Mouse (Mus musculus): ENCODE data around the gene Cnn2.

The Cnn2 gene

DNA sequence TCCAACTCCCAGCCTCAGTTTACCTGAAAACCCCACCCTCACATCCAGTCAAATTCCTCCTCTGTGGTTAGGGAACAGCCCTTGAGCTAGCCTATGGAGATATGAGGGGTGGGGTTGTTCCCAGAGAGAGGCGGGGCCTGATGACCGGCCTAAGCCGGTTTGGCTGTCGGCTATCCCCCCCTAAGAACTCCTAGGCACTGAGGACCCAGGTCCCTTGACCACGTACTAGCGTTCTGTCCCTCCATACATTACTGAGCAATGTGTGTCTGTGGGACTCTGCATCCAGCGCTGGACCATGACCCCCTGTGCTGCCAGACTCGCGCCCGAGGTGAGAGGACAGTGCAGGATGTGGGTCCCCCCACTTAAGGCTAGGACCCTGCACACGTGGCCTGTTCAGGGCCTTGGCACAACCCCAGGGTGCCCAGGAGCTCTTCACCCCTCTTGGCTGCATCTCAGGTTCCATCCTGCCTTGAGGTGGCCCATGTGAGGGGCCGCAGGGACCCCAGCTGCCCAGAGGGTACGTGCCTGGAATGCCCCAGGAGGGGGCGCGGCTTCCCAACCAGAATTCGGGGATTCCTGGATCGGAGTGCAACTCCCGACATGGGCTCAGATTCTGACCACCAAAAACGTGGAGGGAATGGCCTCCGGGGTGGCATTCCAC, 31.2 kb downstream of the Cnn2 start:
- DNase-seq (ENCODE audit: low spot score), result peak; percentile 35

DNA sequence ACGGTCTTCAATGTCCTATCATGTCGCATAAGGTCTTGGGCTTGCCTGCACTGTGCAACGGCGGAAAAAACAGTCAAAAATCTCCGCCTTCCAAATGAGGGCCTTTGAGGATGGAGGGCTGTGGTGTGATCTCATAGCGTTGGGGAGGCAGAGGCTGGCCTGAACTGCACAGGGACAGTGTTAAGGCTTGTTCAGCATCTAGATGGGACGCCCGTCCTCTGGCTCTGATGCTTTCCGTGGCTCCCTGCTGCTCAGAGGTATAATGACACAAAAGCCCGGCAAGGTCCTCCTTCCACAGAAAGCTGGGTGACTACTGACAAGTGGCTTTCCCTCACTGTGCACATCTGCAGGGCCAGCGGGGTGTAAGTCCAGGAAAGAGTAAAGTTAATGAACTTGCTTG, 31.8 kb downstream of the Cnn2 start:
- DNase-seq (ENCODE audit: low spot score), result no peak

DNA sequence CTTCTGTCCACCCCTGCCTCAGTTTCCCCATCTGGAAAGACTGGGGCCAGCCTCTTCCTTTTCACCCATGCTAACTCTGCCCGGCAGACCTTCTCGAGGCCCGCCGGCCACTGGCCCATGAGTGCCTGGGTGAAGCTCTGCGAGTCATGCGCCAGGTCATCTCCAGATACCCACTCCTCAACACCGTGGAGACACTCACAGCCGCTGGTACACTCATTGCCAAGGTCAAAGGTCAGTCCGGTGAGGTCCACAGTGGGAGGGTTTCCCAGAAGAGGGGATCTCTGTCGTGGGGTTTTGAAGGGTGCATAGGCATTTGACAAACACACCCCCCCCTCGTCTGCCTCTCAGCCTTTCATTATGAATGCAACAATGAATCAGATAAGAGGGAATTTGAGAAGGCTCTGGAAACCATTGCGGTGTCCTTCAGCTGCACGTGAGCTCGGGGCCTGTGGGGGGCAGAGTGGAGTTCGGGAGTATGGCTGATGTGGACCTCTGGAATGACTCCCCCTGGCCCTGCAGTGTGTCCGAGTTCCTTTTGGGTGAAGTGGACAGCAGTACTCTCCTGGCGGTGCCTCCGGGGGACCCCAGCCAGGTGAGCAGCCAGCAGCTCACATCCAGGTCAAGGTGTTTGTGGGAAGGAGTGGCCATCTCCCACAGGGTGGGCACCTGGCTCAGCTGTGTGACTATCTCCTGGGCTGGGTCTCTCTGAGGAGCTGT, 32.4 kb downstream of the Cnn2 start:
- DNase-seq (ENCODE audit: low spot score), result no peak

DNA sequence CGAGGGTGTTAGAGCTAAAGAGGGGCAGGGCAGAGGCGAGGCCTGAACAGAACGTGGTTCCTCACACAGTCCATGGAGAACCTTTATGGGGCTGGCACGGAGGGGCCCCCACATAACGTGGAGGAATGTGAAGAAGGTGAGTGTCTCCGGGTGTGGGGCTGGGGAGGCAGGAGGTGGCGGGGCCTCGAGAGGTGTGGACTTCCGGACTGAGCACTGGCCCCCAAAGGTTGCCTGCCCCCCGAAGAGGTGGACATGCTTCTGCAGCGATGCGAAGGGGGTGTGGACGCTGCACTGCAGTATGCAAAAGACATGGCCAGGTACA, 32.9 kb downstream of the Cnn2 start:
- no peak for DNase-seq (ENCODE audit: low spot score)

DNA sequence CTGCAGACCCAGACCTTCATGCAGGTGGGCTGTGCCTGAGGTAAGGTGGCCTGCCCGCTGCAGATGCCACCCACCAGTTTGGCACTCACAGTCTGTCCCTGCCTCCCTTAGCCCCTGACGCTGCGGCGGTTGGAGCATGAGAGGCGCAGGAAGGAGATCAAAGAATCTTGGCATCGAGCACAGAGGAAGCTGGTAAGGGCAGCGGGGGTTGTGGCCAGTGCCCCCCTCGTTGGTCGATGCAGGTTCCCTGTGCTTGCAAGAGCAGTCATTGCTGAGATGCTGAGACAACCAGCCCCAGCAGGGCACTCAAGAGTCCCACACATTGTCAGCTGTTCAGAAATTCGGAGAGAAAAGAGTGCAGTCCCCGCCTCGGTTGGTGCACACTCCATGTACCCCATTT, 33.8 kb downstream of the Cnn2 start:
- no peak for DNase-seq (ENCODE audit: low spot score)

DNA sequence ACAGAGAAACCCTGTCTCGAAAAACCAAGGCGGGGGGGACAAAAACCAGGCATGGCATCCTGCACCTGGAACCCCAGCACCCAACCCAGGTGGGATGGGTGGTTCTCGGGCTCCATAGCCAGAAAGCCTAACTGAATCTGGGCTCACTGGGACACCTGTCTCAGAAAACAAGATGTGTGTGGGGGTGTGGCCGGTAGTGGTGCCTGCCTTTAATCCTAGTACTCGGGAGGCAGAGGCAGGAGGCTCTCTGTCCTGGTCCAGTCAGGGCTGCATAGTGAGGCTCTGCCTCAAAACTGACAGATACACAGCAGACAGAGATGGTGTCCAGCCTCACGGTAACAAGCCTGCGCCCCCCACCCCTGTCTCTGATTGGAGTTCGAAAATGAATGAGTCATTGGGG, 34.4 kb downstream of the Cnn2 start:
- DNase-seq (ENCODE audit: low spot score), result no peak

DNA sequence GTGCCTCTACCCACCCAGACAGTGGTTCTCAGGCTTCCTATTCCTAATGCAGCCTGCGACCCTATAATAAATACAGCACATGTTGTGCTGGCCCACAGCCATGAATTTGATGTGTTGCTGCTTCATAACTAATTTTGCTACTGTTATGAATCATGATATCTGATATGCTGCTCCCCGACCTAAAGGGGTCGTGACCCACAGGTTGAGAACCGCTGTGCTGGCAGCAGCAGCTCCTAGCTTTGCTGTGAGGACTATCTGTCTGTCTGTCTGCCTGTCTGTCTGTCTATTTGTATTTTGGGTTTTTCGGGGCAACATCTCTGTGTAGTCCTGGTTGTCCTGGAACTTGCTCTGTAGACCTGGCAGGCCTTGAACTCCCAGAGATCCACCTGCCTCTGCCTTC, 35.4 kb downstream of the Cnn2 start:
- DNase-seq (ENCODE audit: low spot score), result no peak

DNA sequence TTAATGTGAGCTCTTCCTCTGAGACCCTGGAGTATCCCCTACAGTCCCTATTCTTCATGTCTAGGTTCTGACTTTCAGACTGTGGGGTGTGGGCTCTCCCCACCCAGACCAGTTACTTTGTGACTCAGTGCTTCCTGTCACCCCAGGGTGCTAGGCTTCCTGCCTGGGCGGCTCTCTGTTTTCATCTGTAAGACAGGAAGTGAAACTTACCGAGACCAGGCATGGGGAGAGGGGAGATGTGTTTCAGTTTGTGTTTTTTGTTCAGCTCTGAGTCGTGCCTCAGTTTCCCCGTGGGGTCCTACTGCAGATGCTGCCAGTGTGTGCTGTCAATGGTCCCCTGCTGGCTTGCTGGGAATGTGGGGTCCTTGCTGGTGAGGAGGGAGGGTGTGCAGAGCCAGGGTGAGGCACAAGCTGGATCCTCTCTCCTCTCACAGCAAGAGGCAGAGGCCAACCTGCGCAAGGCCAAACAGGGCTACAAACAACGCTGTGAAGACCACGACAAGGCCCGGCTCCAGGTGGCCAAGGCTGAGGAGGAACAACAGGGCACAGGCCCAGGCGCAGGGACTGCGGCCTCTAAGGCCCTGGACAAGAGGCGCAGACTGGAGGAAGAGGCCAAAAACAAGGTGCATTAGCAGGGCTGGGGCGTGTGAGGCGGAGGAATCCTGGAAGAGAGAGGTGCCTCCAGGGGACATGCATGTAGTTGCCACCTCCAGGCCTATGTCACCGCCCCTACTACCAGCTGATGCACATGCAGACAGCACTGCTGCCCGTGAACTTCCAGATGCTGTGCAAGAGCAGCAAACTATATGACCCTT, 36.1 kb downstream of the Cnn2 start:
- no peak for DNase-seq (ENCODE audit: low spot score)

DNA sequence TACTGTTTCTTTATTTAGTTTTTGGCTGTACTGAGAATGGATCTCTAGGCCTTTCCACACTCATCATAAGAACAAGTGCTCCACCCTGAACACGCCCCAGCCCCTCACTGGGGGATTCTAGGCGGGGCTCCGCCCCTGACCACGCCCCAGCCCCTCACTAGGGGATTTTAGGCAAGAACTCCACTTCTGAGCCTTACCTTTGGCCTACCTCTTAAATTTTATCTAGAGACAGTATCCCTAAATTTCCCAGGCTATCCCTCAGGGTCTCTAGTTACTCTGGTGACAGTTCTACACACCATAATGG, 36.6 kb downstream of the Cnn2 start:
- DNase-seq (ENCODE audit: low spot score), result no peak

DNA sequence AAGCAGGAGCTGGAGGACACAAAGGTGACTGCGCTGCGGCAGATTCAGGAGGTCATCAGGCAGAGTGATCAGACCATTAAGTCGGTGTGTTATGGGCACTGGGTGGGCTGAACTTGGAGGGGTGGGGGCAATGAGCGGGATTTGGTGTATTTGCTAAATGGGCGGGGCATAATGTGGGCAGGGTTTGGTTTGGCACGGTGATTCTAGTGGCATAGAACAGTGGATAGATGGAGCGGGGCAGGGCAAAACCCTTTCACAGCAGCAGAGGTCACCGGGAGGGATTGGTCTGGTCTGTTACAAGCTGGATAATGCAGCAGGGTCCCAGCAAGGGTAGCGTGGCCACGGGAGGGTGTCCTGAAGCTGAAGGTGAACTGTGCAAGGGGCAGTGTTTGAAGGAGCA, 37.1 kb downstream of the Cnn2 start:
- no peak for DNase-seq (ENCODE audit: low spot score)

DNA sequence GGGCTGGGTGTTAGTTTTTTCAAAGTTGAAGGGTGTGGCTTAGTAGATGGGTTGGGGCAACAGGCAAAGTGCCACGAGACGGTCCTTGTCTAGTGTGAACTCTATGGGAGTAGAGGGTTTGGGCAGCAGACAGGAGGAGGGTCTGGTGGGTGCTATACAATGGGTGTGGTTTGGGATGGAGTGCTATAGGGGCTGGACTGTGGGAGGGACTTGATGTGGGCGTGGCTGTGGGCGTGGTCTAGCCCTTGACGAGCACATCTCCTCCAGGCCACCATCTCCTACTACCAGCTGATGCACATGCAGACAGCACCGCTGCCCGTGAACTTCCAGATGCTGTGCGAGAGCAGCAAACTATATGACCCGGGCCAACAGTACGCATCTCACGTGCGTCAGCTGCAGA, 37.5 kb downstream of the Cnn2 start:
- DNase-seq (ENCODE audit: low spot score), result peak; percentile 46

DNA sequence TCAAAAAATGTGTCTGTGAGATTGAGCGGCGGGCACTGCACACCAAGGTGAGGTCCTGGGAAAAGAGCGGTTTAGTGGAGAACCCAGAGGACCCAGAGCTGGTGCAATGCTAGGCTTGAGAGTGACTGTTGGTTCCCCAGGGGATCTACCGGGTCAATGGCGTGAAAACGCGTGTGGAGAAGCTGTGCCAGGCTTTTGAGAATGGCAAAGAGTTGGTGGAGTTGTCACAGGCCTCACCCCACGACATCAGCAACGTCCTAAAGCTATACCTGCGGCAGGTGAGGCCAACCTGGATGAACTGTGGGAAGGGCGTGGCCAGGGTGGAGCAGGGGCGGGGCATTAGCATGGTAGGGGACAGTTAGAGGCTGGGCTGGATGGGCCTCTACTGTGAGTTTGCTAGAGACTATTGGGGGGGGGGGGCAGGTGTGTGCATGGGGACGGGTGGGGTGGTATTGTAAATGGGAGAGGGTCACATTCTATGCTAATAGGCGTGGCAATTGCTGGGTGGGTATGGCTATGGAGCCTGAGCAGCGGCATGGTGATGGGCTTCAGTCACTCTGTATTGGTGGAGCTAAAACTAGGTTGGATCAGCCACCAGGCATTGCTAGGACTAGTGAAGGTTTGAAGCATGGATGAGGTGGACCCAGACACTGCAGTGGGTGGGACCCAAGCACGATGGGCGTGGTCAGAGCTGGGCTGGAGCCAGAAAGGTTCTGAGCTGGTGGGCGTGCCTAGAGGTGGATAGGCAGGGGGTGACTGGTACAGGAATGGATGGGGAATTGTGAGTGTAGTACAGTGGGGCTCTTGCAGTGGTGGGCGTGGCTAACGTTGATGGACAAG, 39.5 kb downstream of the Cnn2 start:
- no peak for DNase-seq (ENCODE audit: low spot score)

DNA sequence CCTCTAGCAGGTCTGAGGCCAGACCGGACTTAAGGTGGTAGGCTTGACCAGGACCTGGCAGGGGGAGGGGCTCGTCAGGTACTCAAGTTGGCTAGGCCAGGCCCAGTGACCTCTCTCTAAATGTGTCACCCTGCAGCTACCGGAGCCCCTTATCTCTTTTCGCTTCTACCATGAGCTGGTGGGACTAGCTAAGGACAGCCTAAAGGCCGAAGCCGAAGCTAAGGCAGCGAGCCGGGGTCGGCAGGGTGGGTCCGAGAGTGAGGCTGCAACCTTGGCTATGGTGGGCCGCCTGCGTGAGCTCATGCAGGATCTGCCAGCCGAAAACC, 40.1 kb downstream of the Cnn2 start:
- no peak for DNase-seq (ENCODE audit: low spot score)

DNA sequence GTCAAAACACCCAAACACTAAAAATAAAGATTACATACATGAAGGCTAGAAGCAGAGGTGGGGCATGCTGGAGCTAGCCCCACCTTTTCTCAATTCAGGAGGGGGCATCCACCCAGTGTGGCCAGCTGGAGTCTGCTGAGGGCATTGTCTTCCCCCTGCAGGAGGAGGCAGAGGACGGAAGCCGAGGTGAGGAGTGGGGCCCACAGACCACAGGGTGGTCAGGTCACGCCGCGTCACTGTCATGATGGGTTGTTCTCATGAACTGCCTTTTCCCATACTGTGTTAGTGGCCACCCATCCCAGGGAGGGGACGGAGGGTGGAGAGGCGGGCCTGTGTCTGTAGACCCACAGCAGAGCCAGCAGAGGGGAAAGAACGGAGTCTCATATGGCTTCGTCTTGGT, 41.8 kb downstream of the Cnn2 start:
- no peak for DNase-seq (ENCODE audit: low spot score)

DNA sequence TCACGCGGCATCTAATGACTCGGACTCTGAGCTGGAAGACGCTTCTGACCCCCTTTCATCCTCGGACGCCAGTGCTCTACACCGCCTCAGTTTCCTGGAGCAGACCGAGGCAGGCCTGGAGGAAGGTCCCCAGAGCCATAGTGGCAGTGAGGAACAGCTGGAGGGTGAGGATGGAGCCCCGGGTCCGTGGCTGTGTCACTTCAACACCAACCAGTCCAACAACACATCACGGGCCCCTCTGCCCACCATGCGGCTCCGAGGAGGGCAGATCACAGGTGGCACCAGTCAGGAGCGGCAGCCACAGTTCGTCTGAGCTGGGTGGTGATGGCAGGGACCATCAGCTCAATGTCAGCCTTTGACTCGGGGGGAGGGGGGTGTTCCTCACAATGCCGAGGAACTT, 42.4 kb downstream of the Cnn2 start:
- DNase-seq (ENCODE audit: low spot score), result no peak

DNA sequence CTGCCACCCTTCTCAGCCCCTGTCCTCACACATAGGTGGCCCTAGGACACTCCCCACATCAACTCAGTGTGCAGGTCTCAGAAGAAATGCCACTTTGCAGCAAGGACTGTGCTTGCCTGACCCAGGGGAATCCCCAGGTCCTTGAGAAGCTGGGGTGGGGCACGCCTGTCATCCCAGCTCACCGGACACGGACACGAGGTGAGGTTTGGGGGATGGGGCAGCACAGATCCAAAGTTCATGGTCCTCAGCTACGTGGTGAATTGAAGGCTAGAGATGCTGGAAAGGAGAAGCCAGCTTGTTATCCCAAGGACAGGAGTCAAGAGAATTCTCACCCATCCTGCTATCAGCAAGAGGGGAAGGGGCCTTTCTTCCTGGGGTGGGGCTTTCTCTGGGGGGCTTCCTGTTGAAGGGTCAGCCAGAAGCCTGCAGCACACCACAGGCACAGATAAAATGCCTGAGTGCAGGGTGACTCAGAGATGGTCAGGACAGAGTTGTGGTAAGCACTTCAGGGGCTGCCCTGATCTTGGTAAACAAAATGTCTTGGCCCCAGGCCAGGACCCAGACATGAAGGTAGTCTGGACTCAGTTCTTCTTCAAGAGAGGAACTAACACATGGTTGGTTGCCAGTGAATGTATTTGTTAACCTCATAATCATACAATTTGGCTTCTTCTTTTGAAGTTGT, 44.6 kb downstream of the Cnn2 start:
- no peak for DNase-seq (ENCODE audit: low spot score)

DNA sequence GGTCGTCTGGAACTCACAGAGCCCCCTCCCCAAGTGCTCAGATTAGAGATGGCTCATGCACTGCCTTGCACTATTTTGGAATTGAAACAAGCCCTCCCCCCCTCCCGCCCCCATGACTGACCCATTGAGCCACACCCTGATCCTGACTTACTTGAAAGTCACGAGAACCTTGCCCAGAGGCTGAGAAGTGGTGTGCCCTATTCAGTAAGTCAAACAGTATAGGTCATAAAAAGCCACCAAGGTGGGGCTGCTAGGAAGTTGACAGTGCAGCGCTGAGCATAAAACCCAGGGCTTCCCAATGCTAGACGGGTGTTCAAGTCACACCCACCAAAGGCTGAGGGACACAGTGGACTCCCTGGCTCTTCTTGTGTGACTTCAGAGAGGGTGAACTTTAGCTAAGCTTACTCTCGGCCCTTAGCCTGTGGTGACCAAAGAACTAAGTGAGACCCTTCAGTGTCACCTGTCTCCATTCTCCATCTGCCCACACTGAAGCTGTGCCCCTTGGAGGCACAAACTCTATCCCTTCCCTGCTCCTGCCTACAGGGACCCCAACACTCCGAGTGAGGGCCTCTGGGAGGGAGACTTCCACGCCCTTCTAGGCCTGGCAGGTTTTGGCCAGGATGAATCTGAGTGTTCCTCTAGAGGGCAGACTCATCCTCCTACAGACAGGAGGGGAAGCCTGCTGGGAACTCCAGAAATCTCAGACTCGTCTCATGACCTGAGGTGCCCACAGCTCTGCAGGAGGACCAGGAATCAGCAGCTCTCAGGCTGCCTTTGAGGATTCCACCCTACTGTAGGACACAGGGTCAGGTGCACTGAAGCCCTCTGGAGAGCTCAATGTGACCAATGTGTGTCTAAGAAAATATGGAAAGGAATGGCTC, 45.4 kb downstream of the Cnn2 start:
- DNase-seq (ENCODE audit: low spot score), result peak; percentile 70

DNA sequence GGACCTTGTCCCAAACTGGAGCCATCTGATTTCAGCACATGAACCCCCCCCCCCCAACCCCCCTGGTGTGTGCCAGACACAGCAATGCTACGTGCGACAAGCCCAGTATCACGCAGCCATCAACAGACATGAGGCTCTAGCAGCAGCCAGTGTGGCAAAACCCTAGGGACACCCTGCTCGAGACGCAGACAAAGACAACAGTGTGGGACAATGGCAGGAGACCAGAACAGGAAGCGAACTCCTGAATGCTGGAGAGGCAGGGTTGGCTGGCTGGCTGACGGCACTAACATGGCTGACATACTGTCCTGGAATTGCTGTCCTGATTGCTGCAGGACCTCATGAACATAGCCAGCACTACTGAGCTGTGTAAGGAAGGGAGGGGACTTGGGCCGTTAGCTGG, 46.8 kb downstream of the Cnn2 start:
- no peak for DNase-seq (ENCODE audit: low spot score)

DNA sequence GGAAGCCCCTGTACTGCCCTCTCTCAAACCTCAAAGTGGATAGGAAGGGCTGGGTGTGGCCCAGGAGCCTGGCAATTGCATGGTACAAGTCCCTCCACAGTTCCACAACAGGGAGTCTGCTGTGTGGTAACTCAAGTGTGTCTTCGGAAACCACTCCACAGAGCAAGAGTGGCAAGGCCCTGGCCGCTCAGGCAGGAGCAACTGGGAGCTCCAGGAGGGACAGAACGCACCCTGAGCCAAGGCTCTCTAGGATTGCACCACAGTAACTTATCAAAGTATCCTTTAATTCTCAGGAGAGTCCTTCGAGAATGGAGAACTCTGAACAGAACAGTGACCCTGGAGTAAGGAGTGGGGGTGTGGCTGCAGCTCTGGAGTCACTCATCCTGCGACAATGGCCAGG, 47.3 kb downstream of the Cnn2 start:
- DNase-seq (ENCODE audit: low spot score), result no peak

DNA sequence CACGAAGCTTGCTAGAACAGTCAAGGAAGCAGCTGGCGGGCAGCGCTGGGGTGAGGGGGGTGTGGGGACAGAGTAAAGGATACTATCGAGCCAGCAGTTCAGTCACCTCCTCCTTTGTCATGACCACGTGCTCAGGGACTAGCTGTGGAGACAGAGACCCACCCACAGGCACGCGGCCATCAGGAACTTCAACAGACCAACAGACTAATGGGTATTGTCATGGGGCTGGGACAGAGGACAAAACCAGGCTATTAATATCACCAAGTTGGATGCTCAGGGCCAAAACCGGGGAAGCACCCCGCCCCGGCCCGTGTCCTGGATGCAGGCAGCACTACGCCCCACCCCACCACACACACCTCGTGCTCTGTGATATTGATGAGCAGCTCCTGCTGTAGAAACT, 48.4 kb downstream of the Cnn2 start:
- no peak for DNase-seq (ENCODE audit: low spot score)

DNA sequence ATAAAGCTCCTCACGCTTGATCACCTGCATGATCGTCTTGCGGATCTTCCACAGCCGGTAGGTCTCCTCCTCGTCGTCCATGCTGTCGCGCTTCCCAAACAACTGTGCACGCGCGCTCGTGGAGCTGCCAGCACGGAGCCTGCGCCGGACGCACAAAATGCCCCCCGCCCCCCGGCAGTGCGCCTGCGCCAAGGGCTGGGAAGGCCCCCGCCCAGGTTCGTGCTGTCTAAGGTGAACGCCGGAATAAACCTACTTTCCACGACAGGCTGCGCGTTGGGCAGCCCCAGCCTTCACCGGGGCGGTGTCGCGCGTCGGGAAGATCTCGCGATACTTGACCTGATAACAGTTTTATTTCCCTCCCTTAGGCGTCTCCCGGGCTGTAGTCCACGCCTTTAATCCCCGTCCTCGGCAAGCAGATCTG, 51.2 kb downstream of the Cnn2 start, which contains the start of gene Polr2e:
Gene Polr2e (minus strand): TSS at position 237 of the 421 bp plus-strand sequence.
- peak; percentile 99 for DNase-seq (ENCODE audit: low spot score)

Measured in retina, embryonic 14.5 days (tissue).